Mouse (Mus musculus): ENCODE measurements around the gene Sgms2. TPM values are rescaled to one million over a fixed set of nuclear protein-coding genes. Genes with fewer than 3 reads are reported as not detected.

Gene Sgms2
- polyA plus RNA-seq, 1 experiment from 2014 or later = 9.1 TPM

DNA sequence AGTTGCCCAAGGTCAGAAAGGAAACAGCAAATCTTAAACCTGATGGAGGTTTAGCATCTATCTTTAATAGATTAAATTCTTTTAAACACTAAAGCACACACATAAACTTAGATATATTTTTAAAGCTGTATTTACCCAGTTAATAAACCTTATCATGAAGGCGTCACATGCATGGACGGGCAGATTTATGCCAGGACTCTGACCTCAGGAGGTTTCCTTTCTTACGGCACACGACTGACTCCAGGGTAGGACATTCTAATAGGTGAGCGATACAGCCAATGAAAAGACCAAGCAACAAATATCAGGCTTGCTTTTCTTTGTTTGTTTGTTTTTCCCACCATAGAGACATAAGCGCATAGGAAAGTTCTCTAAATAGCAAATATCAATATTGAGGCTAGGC lies 142.2 kb downstream of the Sgms2 start:
- H3K27ac ChIP-seq (replicated peaks) = no peak overlapping the region
- H3K9me3 ChIP-seq (ENCODE audit: control insufficient read depth, low read length) = no peaks in the 10 kb centered on the region
- ATAC-seq (ENCODE audit: low FRiP score, low TSS enrichment) (peak; percentile 68), DNase-seq (ENCODE audit: low spot score) (peak; percentile 47)
- H3K36me3 ChIP-seq (ENCODE audit: control insufficient read depth, insufficient read depth, low read length) = no peaks in the 10 kb centered on the region
- H3K4me1 ChIP-seq (replicated peaks; ENCODE audit: control insufficient read depth, insufficient read depth) = no peaks in the 10 kb centered on the region
- H3K4me3 ChIP-seq (ENCODE audit: low read depth, low read length) = no peak overlapping the region
- H3K27me3 ChIP-seq (ENCODE audit: control insufficient read depth, insufficient read depth, low read length) = no peaks in the 10 kb centered on the region
- TF ChIP-seq CTCF (IDR thresholded peaks at IDR 0.05; ENCODE audit: low read depth) (no peak), EP300 (optimal IDR thresholded peaks at IDR 0.05) (no peak)
- H3K9ac ChIP-seq (ENCODE audit: low read length) = no peak overlapping the region
- no peak overlapping the region for H3K4me2 ChIP-seq (replicated peaks; ENCODE audit: low read depth)
- 62% methylated on average over 6 of the region's 6 CpGs for WGBS

DNA sequence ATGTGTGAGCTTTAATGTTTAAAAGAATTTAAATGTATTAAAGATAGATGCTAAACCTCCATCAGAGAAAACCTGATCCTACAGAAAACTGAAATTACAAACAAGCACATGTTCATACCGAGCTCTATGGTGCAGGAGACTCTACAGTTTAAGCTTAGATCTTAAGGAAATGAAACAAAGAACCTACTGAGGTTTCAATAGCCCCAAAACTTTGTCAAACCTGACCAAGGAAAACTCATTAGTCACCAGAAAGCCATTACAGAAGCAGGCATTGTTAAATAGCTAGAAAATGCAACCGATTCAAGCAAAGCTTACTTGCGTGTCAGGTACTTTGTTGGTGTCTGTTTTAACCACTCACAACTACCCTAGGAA lies 142.6 kb downstream of the Sgms2 start:
- ATAC-seq (ENCODE audit: low FRiP score, low TSS enrichment) (peak; percentile 17; the same call in 1 of the 2 replicates), DNase-seq (ENCODE audit: low spot score) (no peak)
- TF ChIP-seq EP300 (optimal IDR thresholded peaks at IDR 0.05) (no peak), CTCF (IDR thresholded peaks at IDR 0.05; ENCODE audit: low read depth) (no peak)

DNA sequence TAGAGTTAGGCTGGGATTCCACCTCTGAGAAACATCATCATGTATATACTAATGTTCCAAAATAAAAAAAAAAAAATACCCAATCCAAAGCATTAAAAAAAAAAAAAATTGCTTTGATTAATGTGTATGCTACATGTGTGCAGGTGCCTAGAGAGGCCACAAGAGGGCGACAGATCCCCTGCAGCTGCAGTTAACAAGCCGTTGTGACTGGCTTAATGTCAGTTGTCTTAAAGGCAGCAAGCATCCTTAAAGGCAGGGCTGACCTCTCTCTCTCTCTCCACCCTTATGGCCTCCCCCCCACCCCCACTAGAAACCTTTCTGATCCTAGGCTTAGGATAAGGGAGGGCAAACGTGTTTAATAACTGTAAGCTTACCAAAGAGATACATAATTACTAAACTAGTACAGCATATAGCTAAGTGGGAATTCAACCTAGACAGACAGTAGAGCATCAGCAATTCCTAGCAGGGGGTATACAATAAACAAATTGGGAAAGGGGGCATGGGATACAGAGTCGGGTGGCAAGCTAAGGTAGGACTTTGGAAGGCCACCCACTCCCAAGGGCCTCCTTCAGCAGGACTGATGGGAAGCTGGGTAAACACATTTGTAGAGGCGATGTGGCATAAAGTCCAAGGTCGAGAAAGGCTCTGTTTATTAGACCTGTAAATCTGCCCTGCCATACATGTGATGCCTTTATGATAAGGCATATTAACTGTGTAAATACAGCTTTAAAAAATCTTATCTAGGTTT lies 143.2 kb downstream of the Sgms2 start:
- Histone ChIP-seq H3K4me2 (replicated peaks; ENCODE audit: low read depth) (no peak overlapping the region), H3K9ac (ENCODE audit: low read length) (no peak overlapping the region)

More for the DNA sequence above, 142.6 kb downstream of the Sgms2 start:
- no peak overlapping the region for H3K4me2 ChIP-seq (replicated peaks; ENCODE audit: low read depth)
- H3K4me1 ChIP-seq (replicated peaks; ENCODE audit: control insufficient read depth, insufficient read depth) = no peaks in the 10 kb centered on the region
- no peaks in the 10 kb centered on the region for H3K36me3 ChIP-seq (ENCODE audit: control insufficient read depth, insufficient read depth, low read length)
- H3K27ac ChIP-seq (replicated peaks) = no peak overlapping the region
- no peaks in the 10 kb centered on the region for H3K27me3 ChIP-seq (ENCODE audit: control insufficient read depth, insufficient read depth, low read length)
- WGBS = 50% methylated on average over 3 of the region's 3 CpGs
- H3K9ac ChIP-seq (ENCODE audit: low read length) = no peak overlapping the region
- no peak overlapping the region for H3K4me3 ChIP-seq (ENCODE audit: low read depth, low read length)
- no peaks in the 10 kb centered on the region for H3K9me3 ChIP-seq (ENCODE audit: control insufficient read depth, low read length)

DNA sequence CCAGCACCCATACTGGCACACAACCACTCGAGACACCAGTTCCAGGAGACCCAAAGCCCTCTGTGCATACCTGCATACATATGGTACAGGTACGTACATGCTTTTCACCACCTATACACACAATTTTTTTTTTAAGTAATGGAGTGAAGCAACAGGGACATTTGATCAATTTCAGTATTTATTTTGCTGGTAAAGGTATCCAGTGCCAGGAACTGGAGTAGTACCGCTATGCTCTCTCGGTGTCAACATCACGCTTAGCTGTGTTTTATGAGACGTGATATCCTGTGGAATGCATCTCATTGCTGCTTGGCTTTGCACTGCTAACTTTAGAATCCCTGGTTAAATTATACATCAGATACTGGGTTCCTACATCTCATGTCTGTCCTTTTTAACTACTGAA lies 145.3 kb downstream of the Sgms2 start:
- TF ChIP-seq EP300 (optimal IDR thresholded peaks at IDR 0.05) = no peak
- TF ChIP-seq CTCF (IDR thresholded peaks at IDR 0.05; ENCODE audit: low read depth) = no peak
- ATAC-seq (ENCODE audit: low FRiP score, low TSS enrichment) = no peak
- H3K27ac ChIP-seq (replicated peaks) = no peak overlapping the region
- no peak overlapping the region for H3K9ac ChIP-seq (ENCODE audit: low read length)
- no peak overlapping the region for H3K4me2 ChIP-seq (replicated peaks; ENCODE audit: low read depth)
- H3K27me3 ChIP-seq (ENCODE audit: control insufficient read depth, insufficient read depth, low read length) = no peaks in the 10 kb centered on the region
- H3K4me1 ChIP-seq (replicated peaks; ENCODE audit: control insufficient read depth, insufficient read depth) = no peaks in the 10 kb centered on the region; the same call in 1 of the 2 replicates
- DNase-seq (ENCODE audit: low spot score) = no peak
- H3K36me3 ChIP-seq (ENCODE audit: control insufficient read depth, insufficient read depth, low read length) = no peaks in the 10 kb centered on the region
- 86% methylated on average over 6 of the region's 6 CpGs for WGBS
- no peaks in the 10 kb centered on the region for H3K9me3 ChIP-seq (ENCODE audit: control insufficient read depth, low read length)
- H3K4me3 ChIP-seq (ENCODE audit: low read depth, low read length) = no peak overlapping the region

More for the DNA sequence above, 143.2 kb downstream of the Sgms2 start:
- H3K27me3 ChIP-seq (ENCODE audit: control insufficient read depth, insufficient read depth, low read length) = no peaks in the 10 kb centered on the region
- ATAC-seq (ENCODE audit: low FRiP score, low TSS enrichment) (peak; percentile 69), DNase-seq (ENCODE audit: low spot score) (peak; percentile 60)
- H3K4me3 ChIP-seq (ENCODE audit: low read depth, low read length) = no peak overlapping the region
- H3K9me3 ChIP-seq (ENCODE audit: control insufficient read depth, low read length) = no peaks in the 10 kb centered on the region
- TF ChIP-seq CTCF (IDR thresholded peaks at IDR 0.05; ENCODE audit: low read depth) = peak; percentile 89
- no peak for TF ChIP-seq EP300 (optimal IDR thresholded peaks at IDR 0.05)
- no peak overlapping the region for H3K27ac ChIP-seq (replicated peaks)
- no peaks in the 10 kb centered on the region for H3K4me1 ChIP-seq (replicated peaks; ENCODE audit: control insufficient read depth, insufficient read depth)
- WGBS = 36% methylated on average over 6 of the region's 6 CpGs
- H3K36me3 ChIP-seq (ENCODE audit: control insufficient read depth, insufficient read depth, low read length) = no peaks in the 10 kb centered on the region

DNA sequence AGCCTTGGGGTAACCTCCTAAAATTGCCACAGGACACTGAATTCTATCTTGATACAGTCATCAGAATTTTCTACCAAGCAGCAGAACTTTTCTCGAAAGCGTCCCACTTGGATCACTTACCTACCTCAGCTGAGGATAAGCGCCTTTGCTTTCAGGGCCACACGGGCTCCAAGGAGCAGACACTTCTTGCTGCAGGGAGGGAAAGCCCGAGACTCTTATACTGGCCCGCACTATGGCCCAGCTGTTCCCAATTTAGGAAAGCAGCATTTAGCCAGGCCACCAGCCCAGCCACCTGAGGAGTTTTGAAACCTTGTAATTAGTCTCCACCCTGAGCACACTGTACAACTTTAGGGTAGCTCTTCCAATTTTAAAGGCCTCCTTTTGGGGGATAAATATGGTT lies 147.9 kb downstream of the Sgms2 start:
- no peak for DNase-seq (ENCODE audit: low spot score)
- H3K27ac ChIP-seq (replicated peaks) = no peak overlapping the region
- no peaks in the 10 kb centered on the region for H3K27me3 ChIP-seq (ENCODE audit: control insufficient read depth, insufficient read depth, low read length)
- ATAC-seq (ENCODE audit: low FRiP score, low TSS enrichment) = no peak
- 82% methylated on average over 6 of the region's 6 CpGs for whole genome bisulfite sequencing
- no peaks in the 10 kb centered on the region; the same call in 1 of the 2 replicates for H3K4me1 ChIP-seq (replicated peaks; ENCODE audit: control insufficient read depth, insufficient read depth)
- H3K4me2 ChIP-seq (replicated peaks; ENCODE audit: low read depth) = no peak overlapping the region
- no peak for TF ChIP-seq EP300 (optimal IDR thresholded peaks at IDR 0.05)
- TF ChIP-seq CTCF (IDR thresholded peaks at IDR 0.05; ENCODE audit: low read depth) = no peak
- no peak overlapping the region for H3K4me3 ChIP-seq (ENCODE audit: low read depth, low read length)
- no peaks in the 10 kb centered on the region for H3K9me3 ChIP-seq (ENCODE audit: control insufficient read depth, low read length)
- no peaks in the 10 kb centered on the region for H3K36me3 ChIP-seq (ENCODE audit: control insufficient read depth, insufficient read depth, low read length)
- no peak overlapping the region for H3K9ac ChIP-seq (ENCODE audit: low read length)

DNA sequence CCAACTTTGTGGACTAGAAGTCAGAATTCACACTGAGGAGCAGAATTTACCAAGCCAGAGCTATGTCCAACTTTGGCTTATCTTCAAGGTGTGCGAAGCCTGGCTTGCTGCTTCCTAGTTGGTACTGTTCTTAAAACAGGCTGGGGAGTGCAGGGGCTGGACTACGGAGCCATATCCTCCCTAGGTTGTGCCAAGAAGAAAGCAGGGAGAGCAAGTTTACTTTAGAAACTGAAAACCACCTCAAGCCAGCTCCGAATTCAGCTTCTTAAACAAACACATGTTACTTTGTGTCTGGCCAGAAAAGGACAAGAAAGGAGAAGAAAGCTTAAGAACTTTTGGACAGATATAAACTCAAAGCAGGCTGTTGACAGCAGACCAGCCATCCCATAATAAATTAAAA lies 150.3 kb downstream of the Sgms2 start:
- WGBS = 22% methylated on average over 3 of the region's 3 CpGs
- DNase-seq (ENCODE audit: low spot score) (no peak), ATAC-seq (ENCODE audit: low FRiP score, low TSS enrichment) (peak; percentile 60; the same call in 1 of the 2 replicates)
- no peak overlapping the region for H3K4me3 ChIP-seq (ENCODE audit: low read depth, low read length)
- H3K9me3 ChIP-seq (ENCODE audit: control insufficient read depth, low read length) = no peaks in the 10 kb centered on the region
- H3K9ac ChIP-seq (ENCODE audit: low read length) = no peak overlapping the region
- peak overlapping the region; percentile 73 for H3K27ac ChIP-seq (replicated peaks)
- TF ChIP-seq EP300 (optimal IDR thresholded peaks at IDR 0.05) = no peak
- no peak for TF ChIP-seq CTCF (IDR thresholded peaks at IDR 0.05; ENCODE audit: low read depth)
- no peaks in the 10 kb centered on the region; the same call in 1 of the 2 replicates for H3K4me1 ChIP-seq (replicated peaks; ENCODE audit: control insufficient read depth, insufficient read depth)
- no peak overlapping the region for H3K4me2 ChIP-seq (replicated peaks; ENCODE audit: low read depth)
- H3K36me3 ChIP-seq (ENCODE audit: control insufficient read depth, insufficient read depth, low read length) = no peaks in the 10 kb centered on the region
- no peaks in the 10 kb centered on the region for H3K27me3 ChIP-seq (ENCODE audit: control insufficient read depth, insufficient read depth, low read length)
